17 mouse cellular contexts compared by ENCODE assay signal in the genomic region with DNA sequence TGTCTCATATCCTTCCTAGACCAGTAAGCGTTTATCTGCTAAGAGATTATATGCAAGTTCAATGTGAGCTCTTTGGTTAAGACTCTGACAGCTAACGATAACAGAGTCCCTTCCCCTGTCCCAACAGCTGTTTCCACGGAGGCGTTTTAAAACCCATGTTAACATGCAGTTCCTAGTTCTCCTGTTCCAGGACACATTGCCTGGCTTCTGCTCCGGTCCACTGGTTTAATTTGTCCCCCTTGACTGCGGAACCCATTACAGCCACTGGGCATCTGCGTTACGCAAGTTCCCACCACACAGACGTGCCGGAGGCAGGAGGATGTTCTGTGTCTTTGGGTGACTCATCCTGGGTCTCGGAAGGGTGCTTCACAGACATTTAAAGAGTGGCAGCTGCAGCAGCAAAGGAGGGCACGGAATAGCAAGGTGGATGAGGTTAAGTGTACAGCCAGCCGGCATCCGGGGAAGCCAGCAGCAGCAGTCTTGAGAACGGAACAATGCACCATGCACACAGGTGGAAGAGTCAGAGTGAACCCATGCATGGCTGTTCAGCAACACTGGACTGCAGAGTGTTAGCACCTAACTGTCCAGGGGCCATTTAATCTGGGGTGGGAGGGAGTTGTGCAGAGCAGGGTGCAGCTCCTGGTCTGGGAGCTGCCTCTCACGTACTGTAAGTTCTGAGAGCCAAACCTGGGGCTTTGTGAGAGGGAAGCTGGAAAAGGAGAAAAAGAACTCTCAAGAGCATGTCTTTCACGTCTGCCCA.
DNase-seq lines count a peak whose midpoint lies in the region; ATAC-seq lines count a peak whose summit lies in the region.
"Had no signal": no experiment of that assay in that cellular context is flagged by ENCODE, and none has a peak within 500 bp of the region (broad histone marks: within the 10 kb centered on the region; RNA-seq: fewer than 3 reads in every experiment).

No protein-coding gene starts in this region.

- no peaks in the 10 kb centered on the region for H3K36me3 ChIP-seq in hindbrain, embryonic 10.5 days
- H3K36me3 ChIP-seq in hindbrain, embryonic 12.5 days = no peaks in the 10 kb centered on the region
- H3K36me3 ChIP-seq in kidney, embryonic 16.5 days (ENCODE audit: insufficient read depth, low read length) = no peaks in the 10 kb centered on the region
- H3K36me3 ChIP-seq: embryonic facial prominence, embryonic 12.5 days; limb, embryonic 13.5 days had no signal

- H3K27me3 ChIP-seq in hindbrain, embryonic 10.5 days (ENCODE audit: insufficient read depth, poor library complexity, severe bottlenecking) = no peaks in the 10 kb centered on the region
- H3K27me3 ChIP-seq in hindbrain, embryonic 12.5 days = no peaks in the 10 kb centered on the region
- no peaks in the 10 kb centered on the region for H3K27me3 ChIP-seq in kidney, embryonic 16.5 days (ENCODE audit: insufficient read depth, low read length)
- H3K27me3 ChIP-seq: embryonic facial prominence, embryonic 12.5 days; limb, embryonic 13.5 days had no signal

- 0 out of 2 replicates have a peak overlapping the region, but pooled peaks have one; percentile 29 for H3K27ac ChIP-seq in hindbrain, embryonic 10.5 days
- H3K27ac ChIP-seq in hindbrain, embryonic 12.5 days = no peak overlapping the region
- no peak overlapping the region for H3K27ac ChIP-seq in kidney, embryonic 16.5 days (ENCODE audit: low read length)
- H3K27ac ChIP-seq: embryonic facial prominence, embryonic 12.5 days; limb, embryonic 13.5 days had no signal

- 89% methylated on average over 17 of the region's 17 CpGs for WGBS in hindbrain, embryonic 10.5 days
- 84% methylated on average over 17 of the region's 17 CpGs for WGBS in hindbrain, embryonic 12.5 days
- 47% methylated on average over 17 of the region's 17 CpGs for WGBS in kidney, embryonic 16.5 days

- no peak overlapping the region for H3K4me2 ChIP-seq in hindbrain, embryonic 12.5 days (replicated peaks)
- H3K4me2 ChIP-seq in kidney, embryonic 16.5 days (replicated peaks; ENCODE audit: low read depth, low read length) = peak overlapping the region; percentile 45
- H3K4me2 ChIP-seq: embryonic facial prominence, embryonic 12.5 days; heart, embryonic 11.5 days; limb, embryonic 13.5 days had no signal

- no peak for ATAC-seq in hindbrain, embryonic 12.5 days (ENCODE audit: low FRiP score)
- peak; percentile 81 for ATAC-seq in kidney, embryonic 16.5 days (ENCODE audit: low FRiP score, low TSS enrichment)

- no peak for DNase-seq in hindbrain, embryonic 10.5 days (ENCODE audit: low spot score)
- DNase-seq in 416B (ENCODE audit: low read depth) = peak; percentile 27
- peak; percentile 61 for DNase-seq in MEL-GATA-1-ER (ENCODE audit: extremely low read depth, low read depth)
- DNase-seq in adrenal gland, postnatal 14 days = no peak
- DNase-seq in cerebellum, postnatal 25 days = no peak
- DNase-seq in cerebellum, adult 8-10 months = no peak
- DNase-seq: adrenal gland, postnatal 10 days; cerebellum, postnatal 36 days; heart, postnatal 4 days; layer of hippocampus, postnatal 36 days; right cerebral cortex, postnatal 14 days; thymus, adult 18-20 months had no signal

- no peak overlapping the region for H3K9ac ChIP-seq in hindbrain, embryonic 12.5 days
- no peak overlapping the region for H3K9ac ChIP-seq in kidney, embryonic 16.5 days (replicated peaks; ENCODE audit: low read length)
- H3K9ac ChIP-seq: embryonic facial prominence, embryonic 12.5 days; limb, embryonic 13.5 days had no signal

- H3K4me3 ChIP-seq in hindbrain, embryonic 10.5 days = no peak overlapping the region
- no peak overlapping the region for H3K4me3 ChIP-seq in hindbrain, embryonic 12.5 days
- no peak overlapping the region; the same call in 1 of the 2 replicates for H3K4me3 ChIP-seq in kidney, embryonic 16.5 days (ENCODE audit: low read length)
- H3K4me3 ChIP-seq: embryonic facial prominence, embryonic 12.5 days; limb, embryonic 13.5 days had no signal

- H3K4me1 ChIP-seq in hindbrain, embryonic 10.5 days (replicated peaks) = peaks cover 16% of the 10 kb centered on the region
- H3K4me1 ChIP-seq in hindbrain, embryonic 12.5 days = peaks cover 16% of the 10 kb centered on the region
- peaks cover 15% of the 10 kb centered on the region for H3K4me1 ChIP-seq in kidney, embryonic 16.5 days (ENCODE audit: insufficient read depth, low read length)

- H3K9me3 ChIP-seq in hindbrain, embryonic 10.5 days = peaks cover 12% of the 10 kb centered on the region; the same call in 1 of the 2 replicates
- peaks cover 8% of the 10 kb centered on the region for H3K9me3 ChIP-seq in hindbrain, embryonic 12.5 days (replicated peaks)
- H3K9me3 ChIP-seq in kidney, embryonic 16.5 days (ENCODE audit: low read length) = peaks cover 7% of the 10 kb centered on the region; the same call in 1 of the 2 replicates

Comparison
In these comparisons a context has a peak if more than half of its experiments do, and no peak if none do; other contexts are left out.
1. DNase-seq: peak in 416B (single experiment) and MEL-GATA-1-ER (single experiment); none in hindbrain, embryonic 10.5 days (single experiment), adrenal gland, postnatal 14 days (single experiment), cerebellum, postnatal 25 days (0 of 2) and cerebellum, adult 8-10 months (single experiment).